Mouse (Mus musculus): ENCODE results near the gene Scamp2.

- TF ChIP-seq CTCF (IDR thresholded peaks at IDR 0.05; ENCODE audit: insufficient read depth, low read length), result no peak
- TF ChIP-seq POLR2A (IDR thresholded peaks at IDR 0.05; ENCODE audit: borderline replicate concordance, extremely low read depth, low read depth, low read length), result no peak
These were observed 1.2 kb upstream of the Scamp2 start for GRCm38 (mm10) chr9:57559568-57559967.
